Mouse (Mus musculus) fat pad, adult 2 months (tissue): ENCODE results near the gene Prl2b1.

ENCODE experiments used
- DNase-seq: peaks from one replicate; pipeline ENCODE4 v3.0.0-alpha.2; 2011; ENCODE audit warnings: low read depth, low spot score; ENCODE audit errors: extremely low read depth

The Prl2b1 gene

DNA sequence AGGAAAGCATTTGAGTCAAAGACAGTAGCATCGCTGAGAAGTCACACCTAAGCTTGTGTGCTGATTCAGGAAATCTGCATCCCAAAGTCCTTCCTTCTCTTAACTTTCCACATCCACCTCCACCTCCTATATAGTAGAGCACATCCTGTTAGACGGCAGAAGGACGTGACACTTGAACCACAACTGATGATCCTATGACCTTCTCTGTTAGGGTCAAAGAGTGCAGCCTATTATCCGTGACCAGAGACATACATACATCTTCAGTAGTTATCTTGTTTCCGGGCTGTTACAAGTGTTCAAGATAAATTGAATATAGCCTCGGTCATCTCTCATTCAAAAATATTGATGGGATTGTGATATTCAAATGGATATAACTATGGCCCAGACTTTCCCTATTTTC is at the start of gene Prl2b1:
Gene Prl2b1, minus strand, starts transcription at position 101 of the 400 bp plus-strand sequence.
- no peak for DNase-seq

GRCm38 (mm10) chr13:27438588-27438987 is 47.9 kb upstream of the Prl2b1 start, which contains the start of gene Prl8a6:
TSS of gene Prl8a6 (minus strand) at chr13:27438688.
- no peak for DNase-seq

- DNase-seq: no peak
Observed at GRCm38 (mm10) chr13:27433159-27433558, 42.5 kb upstream of the Prl2b1 start.

DNA sequence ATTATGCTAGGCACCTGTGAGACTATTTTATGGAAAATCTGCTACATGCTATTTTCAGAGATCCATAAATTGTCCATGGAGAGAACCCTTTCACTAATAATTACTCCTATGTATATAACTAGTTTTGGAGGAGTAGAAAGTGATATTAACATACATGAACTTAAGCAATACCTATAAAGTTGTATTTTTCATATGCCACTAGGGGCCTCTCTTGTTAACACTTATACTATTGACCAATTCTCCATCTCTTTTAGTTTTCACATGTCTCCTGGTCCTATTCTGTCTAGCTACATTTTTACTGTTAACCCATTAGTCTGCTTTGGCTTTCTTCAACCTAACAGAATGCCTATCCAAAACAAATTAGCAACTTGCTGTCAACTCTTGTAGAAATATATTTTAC is 23.0 kb upstream of the Prl2b1 start:
- no peak for DNase-seq

GRCm38 (mm10) chr13:27399061-27399724 is 8.5 kb upstream of the Prl2b1 start:
- DNase-seq: no peak

GRCm38 (mm10) chr13:27345373-27345772 is 45.3 kb downstream of the Prl2b1 start, which contains the start of gene Prl8a2:
TSS of gene Prl8a2 (plus strand) at chr13:27345673.
- no peak for DNase-seq

DNA sequence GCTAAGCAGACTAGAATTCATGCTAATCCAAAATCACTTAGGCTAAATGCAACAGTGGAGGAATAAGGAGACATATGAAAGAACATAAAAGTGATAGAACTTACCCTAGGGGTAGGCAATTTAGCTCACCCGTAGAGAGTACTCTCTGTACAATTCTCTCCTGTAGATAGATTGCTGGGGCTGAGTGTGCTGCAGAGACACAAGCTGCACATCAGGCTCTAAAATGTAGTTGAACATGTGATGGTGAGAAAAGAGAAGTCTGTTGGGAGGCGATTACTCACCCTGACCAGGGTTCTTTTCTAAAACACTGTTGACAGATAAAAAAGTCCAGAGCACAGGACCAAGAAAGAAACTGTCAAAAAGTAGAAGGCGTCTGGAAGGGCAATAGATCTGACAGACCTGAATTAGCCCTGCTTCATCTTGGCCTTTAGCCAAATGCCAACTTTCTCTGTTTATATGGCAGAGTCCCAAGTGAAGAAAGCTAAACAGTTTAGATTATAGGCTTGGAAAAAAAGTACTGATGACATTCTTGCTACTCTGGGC is 47.8 kb downstream of the Prl2b1 start:
- no peak for DNase-seq

DNA sequence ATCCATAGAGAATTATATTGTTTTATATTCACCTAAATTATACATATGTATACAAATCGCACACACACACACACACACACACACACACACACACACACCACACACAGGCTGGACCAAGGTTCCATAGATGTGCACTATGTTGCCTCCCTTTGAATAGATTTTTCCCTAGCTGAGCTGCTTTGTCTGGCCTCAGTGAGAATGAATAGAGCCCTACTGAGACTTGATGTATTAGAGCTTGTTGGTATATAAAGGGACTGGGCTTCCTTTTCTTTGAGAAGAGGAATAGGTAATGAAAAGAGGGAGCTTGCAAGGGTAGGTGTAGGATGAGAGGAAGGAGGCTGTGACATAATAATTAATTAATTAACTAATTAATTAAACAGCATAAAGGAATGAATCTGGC is 55.7 kb downstream of the Prl2b1 start:
- DNase-seq: no peak
